Mouse (Mus musculus): ENCODE results near the gene Epha3. TPM values are rescaled to one million over a fixed set of nuclear protein-coding genes. Genes with fewer than 3 reads are reported as not detected.

Epha3 gene
- polyA plus RNA-seq, 1 experiment = 0.98 TPM

- DNase-seq (ENCODE audit: low read depth in 1 of 2, low spot score in 2 of 2) = no peak
- Histone ChIP-seq H3K27me3 (ENCODE audit: control insufficient read depth, insufficient read depth, low read length) (no peaks in the 10 kb centered on the region), H3K36me3 (ENCODE audit: control insufficient read depth, insufficient read depth, low read length) (no peaks in the 10 kb centered on the region), H3K4me3 (ENCODE audit: extremely low read depth, insufficient read depth, insufficient read length) (no peak overlapping the region), H3K27ac (ENCODE audit: insufficient read depth, low read length) (no peak overlapping the region), H3K4me1 (ENCODE audit: control insufficient read depth, insufficient read depth, insufficient read length) (no peaks in the 10 kb centered on the region)
- TF ChIP-seq CTCF (IDR thresholded peaks at IDR 0.05; ENCODE audit: extremely low read depth, insufficient read depth, insufficient read length, insufficient replicate concordance) (no peak), POLR2A (IDR thresholded peaks at IDR 0.05; ENCODE audit: low read depth, low read length) (no peak)
- 70% methylated on average over 5 of the region's 5 CpGs for WGBS
Observed at GRCm38 (mm10) chr16:63767589-63767988, 96.4 kb downstream of the Epha3 start.

DNA sequence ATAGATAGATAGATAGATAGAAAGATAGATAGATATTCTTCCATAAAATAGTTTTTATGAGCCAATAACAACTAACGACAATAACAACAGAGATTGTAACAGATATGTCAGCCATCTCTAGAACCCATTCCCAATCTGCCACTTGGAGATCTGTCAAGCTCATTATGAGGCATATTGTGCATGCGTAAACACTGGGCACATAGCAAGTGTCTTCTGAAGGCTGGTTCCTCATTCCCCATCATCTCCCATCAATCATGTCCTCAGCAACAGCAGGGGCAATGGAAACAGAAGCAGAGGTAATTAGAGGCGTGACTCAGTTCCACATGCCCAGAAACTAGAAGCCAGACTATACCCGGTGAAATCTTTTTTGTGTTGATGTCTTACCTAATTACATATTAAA is 102.8 kb downstream of the Epha3 start:
- TF ChIP-seq POLR2A (IDR thresholded peaks at IDR 0.05; ENCODE audit: low read depth, low read length) (no peak), CTCF (IDR thresholded peaks at IDR 0.05; ENCODE audit: extremely low read depth, insufficient read depth, insufficient read length, insufficient replicate concordance) (no peak)
- no peak overlapping the region for H3K4me3 ChIP-seq (ENCODE audit: extremely low read depth, insufficient read depth, insufficient read length)
- no peak for DNase-seq (ENCODE audit: low read depth in 1 of 2, low spot score in 2 of 2)
- no peaks in the 10 kb centered on the region for H3K27me3 ChIP-seq (ENCODE audit: control insufficient read depth, insufficient read depth, low read length)
- WGBS = 86% methylated on average over 4 of the region's 4 CpGs
- no peaks in the 10 kb centered on the region for H3K4me1 ChIP-seq (ENCODE audit: control insufficient read depth, insufficient read depth, insufficient read length)
- no peak overlapping the region for H3K27ac ChIP-seq (ENCODE audit: insufficient read depth, low read length)
- no peaks in the 10 kb centered on the region for H3K36me3 ChIP-seq (ENCODE audit: control insufficient read depth, insufficient read depth, low read length)

GRCm38 (mm10) chr16:63760112-63760511 is 103.9 kb downstream of the Epha3 start:
- Histone ChIP-seq H3K4me1 (ENCODE audit: control insufficient read depth, insufficient read depth, insufficient read length) (no peaks in the 10 kb centered on the region), H3K36me3 (ENCODE audit: control insufficient read depth, insufficient read depth, low read length) (no peaks in the 10 kb centered on the region), H3K27me3 (ENCODE audit: control insufficient read depth, insufficient read depth, low read length) (no peaks in the 10 kb centered on the region), H3K4me3 (ENCODE audit: extremely low read depth, insufficient read depth, insufficient read length) (no peak overlapping the region), H3K27ac (ENCODE audit: insufficient read depth, low read length) (no peak overlapping the region)
- TF ChIP-seq CTCF (IDR thresholded peaks at IDR 0.05; ENCODE audit: extremely low read depth, insufficient read depth, insufficient read length, insufficient replicate concordance) (no peak), POLR2A (IDR thresholded peaks at IDR 0.05; ENCODE audit: low read depth, low read length) (no peak)
- WGBS = 60% methylated on average over 2 of the region's 2 CpGs
- DNase-seq (ENCODE audit: low read depth in 1 of 2, low spot score in 2 of 2) = no peak

GRCm38 (mm10) chr16:63753052-63753451 is 110.9 kb downstream of the Epha3 start:
- TF ChIP-seq CTCF (IDR thresholded peaks at IDR 0.05; ENCODE audit: extremely low read depth, insufficient read depth, insufficient read length, insufficient replicate concordance) = no peak
- no peak for TF ChIP-seq POLR2A (IDR thresholded peaks at IDR 0.05; ENCODE audit: low read depth, low read length)
- no peaks in the 10 kb centered on the region for H3K4me1 ChIP-seq (ENCODE audit: control insufficient read depth, insufficient read depth, insufficient read length)
- no peak overlapping the region for H3K4me3 ChIP-seq (ENCODE audit: extremely low read depth, insufficient read depth, insufficient read length)
- no peak overlapping the region for H3K27ac ChIP-seq (ENCODE audit: insufficient read depth, low read length)
- no peaks in the 10 kb centered on the region for H3K36me3 ChIP-seq (ENCODE audit: control insufficient read depth, insufficient read depth, low read length)
- no peak for DNase-seq (ENCODE audit: low read depth in 1 of 2, low spot score in 2 of 2)
- WGBS = 48% methylated on average over 3 of the region's 3 CpGs
- no peaks in the 10 kb centered on the region for H3K27me3 ChIP-seq (ENCODE audit: control insufficient read depth, insufficient read depth, low read length)

DNA sequence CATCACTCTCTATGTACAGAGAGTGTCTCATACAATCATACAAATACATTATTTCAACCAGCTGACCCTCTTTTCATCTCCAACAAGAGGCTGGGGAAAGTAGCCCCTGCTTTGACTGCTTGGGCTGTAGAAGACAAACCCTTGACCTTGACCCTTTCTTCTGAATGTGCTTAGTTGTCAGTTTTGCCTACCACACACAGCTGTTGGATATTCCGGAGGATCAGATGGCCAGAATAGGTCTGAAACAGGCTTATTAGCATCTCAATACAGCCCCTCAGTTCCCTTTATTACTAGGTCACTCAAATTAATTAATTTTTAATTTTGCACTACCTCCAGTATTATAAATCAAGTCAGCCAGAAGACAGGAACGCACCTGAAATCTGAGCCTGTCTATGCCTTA is 116.2 kb downstream of the Epha3 start:
- no peaks in the 10 kb centered on the region for H3K4me1 ChIP-seq (ENCODE audit: control insufficient read depth, insufficient read depth, insufficient read length)
- H3K36me3 ChIP-seq (ENCODE audit: control insufficient read depth, insufficient read depth, low read length) = no peaks in the 10 kb centered on the region
- no peak overlapping the region for H3K27ac ChIP-seq (ENCODE audit: insufficient read depth, low read length)
- no peak for DNase-seq (ENCODE audit: low read depth in 1 of 2, low spot score in 2 of 2)
- TF ChIP-seq POLR2A (IDR thresholded peaks at IDR 0.05; ENCODE audit: low read depth, low read length) = no peak
- no peak for TF ChIP-seq CTCF (IDR thresholded peaks at IDR 0.05; ENCODE audit: extremely low read depth, insufficient read depth, insufficient read length, insufficient replicate concordance)
- H3K4me3 ChIP-seq (ENCODE audit: extremely low read depth, insufficient read depth, insufficient read length) = no peak overlapping the region
- 75% methylated on average over 2 of the region's 2 CpGs for WGBS
- no peaks in the 10 kb centered on the region for H3K27me3 ChIP-seq (ENCODE audit: control insufficient read depth, insufficient read depth, low read length)

- H3K27me3 ChIP-seq (ENCODE audit: control insufficient read depth, insufficient read depth, low read length) = no peaks in the 10 kb centered on the region
- 81% methylated on average over 5 of the region's 5 CpGs for WGBS
- TF ChIP-seq POLR2A (IDR thresholded peaks at IDR 0.05; ENCODE audit: low read depth, low read length) (no peak), CTCF (IDR thresholded peaks at IDR 0.05; ENCODE audit: extremely low read depth, insufficient read depth, insufficient read length, insufficient replicate concordance) (no peak)
- H3K4me1 ChIP-seq (ENCODE audit: control insufficient read depth, insufficient read depth, insufficient read length) = no peaks in the 10 kb centered on the region
- H3K4me3 ChIP-seq (ENCODE audit: extremely low read depth, insufficient read depth, insufficient read length) = no peak overlapping the region
- H3K27ac ChIP-seq (ENCODE audit: insufficient read depth, low read length) = no peak overlapping the region
- H3K36me3 ChIP-seq (ENCODE audit: control insufficient read depth, insufficient read depth, low read length) = no peaks in the 10 kb centered on the region
- DNase-seq (ENCODE audit: low read depth in 1 of 2, low spot score in 2 of 2) = no peak
Observed at GRCm38 (mm10) chr16:63745465-63745864, 118.5 kb downstream of the Epha3 start.

DNA sequence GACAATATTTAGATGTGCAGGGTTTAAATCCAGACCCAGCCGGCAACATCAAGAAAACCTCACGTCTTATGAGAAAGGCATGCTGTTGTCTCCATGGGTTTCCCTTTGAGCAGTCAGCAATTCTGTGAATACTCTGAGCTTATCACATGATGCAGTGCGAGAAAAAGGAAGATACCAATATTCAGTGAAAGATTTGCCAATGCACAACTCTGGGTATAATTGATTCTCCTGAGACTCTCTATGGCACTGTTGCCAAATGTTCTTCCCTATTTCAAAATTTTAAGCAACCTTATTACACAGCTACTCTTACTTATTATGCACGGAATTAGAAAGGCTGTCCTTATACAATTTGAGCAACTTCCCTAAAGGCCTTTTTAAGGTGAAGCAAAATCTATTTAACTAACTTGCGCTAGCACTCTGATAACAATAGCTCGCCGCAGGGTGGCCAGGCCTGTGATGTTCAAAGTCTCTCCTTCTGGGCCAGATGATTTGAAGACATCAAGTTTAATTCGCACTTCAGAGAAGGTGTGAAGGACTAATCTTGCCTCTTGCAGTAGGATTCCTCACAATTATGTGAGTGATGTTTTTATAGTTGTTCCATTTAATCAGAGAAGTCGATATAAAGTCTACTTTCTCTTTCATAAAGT is 120.6 kb downstream of the Epha3 start:
- Histone ChIP-seq H3K27me3 (ENCODE audit: control insufficient read depth, insufficient read depth, low read length) (no peaks in the 10 kb centered on the region), H3K27ac (ENCODE audit: insufficient read depth, low read length) (no peak overlapping the region), H3K4me3 (ENCODE audit: extremely low read depth, insufficient read depth, insufficient read length) (no peak overlapping the region), H3K4me1 (ENCODE audit: control insufficient read depth, insufficient read depth, insufficient read length) (no peaks in the 10 kb centered on the region), H3K36me3 (ENCODE audit: control insufficient read depth, insufficient read depth, low read length) (no peaks in the 10 kb centered on the region)
- TF ChIP-seq CTCF (IDR thresholded peaks at IDR 0.05; ENCODE audit: extremely low read depth, insufficient read depth, insufficient read length, insufficient replicate concordance) (no peak), POLR2A (IDR thresholded peaks at IDR 0.05; ENCODE audit: low read depth, low read length) (no peak)
- no peak for DNase-seq (ENCODE audit: low read depth in 1 of 2, low spot score in 2 of 2)
- 84% methylated on average over 9 of the region's 9 CpGs for WGBS
